Mouse (Mus musculus) limb, embryonic 13.5 days (tissue): ENCODE measurements at regions not wholly inside any gene's neighbourhood (a gene's known extent, or its start where the extent isn't known, plus 50 kb on each side); places are given as distances from the start of the nearest gene placed in this dataset.

Experiments used
- ATAC-seq: fragments of 200-750 bp; cut with Nextera tagmentation; 2 replicates; pipeline ENCODE4 v1.8.0; 2017; ENCODE audit warnings: low read depth, moderate number of reproducible peaks, moderate TSS enrichment; ENCODE audit not compliant: low FRiP score
- H3K27ac ChIP-seq: fragments of 300-500 bp; sonication (generic); 2 replicates; pipeline ENCODE4 v1.5.1; 2015; ENCODE audit warnings: inconsistent platforms, mild to moderate bottlenecking, moderate library complexity
- H3K27me3 ChIP-seq: fragments of 300-500 bp; sonication (generic); 2 replicates; pipeline ENCODE4 v1.6.1; 2015; ENCODE audit warnings: mild to moderate bottlenecking, inconsistent platforms
- H3K36me3 ChIP-seq: fragments of 300-500 bp; sonication (generic); 2 replicates; pipeline ENCODE4 v1.6.1; 2015; ENCODE audit warnings: inconsistent platforms, mild to moderate bottlenecking, moderate library complexity
- H3K4me1 ChIP-seq: fragments of 300-500 bp; sonication (generic); 2 replicates; pipeline ENCODE4 v1.6.1; 2015; ENCODE audit warnings: inconsistent platforms
- H3K4me2 ChIP-seq: fragments of 300-500 bp; sonication (generic); replicated peaks from 2 replicates; pipeline ENCODE4 v1.6.1; 2015; ENCODE audit warnings: inconsistent platforms, mild to moderate bottlenecking, moderate library complexity
- H3K4me3 ChIP-seq: fragments of 300-500 bp; sonication (generic); 2 replicates; pipeline ENCODE4 v1.5.1; 2015; ENCODE audit warnings: moderate library complexity, mild to moderate bottlenecking, inconsistent platforms
- H3K9ac ChIP-seq: fragments of 300-500 bp; sonication (generic); 2 replicates; pipeline ENCODE4 v1.6.1; 2015; ENCODE audit warnings: mild to moderate bottlenecking, inconsistent platforms
- H3K9me3 ChIP-seq: fragments of 300-500 bp; sonication (generic); 2 replicates; pipeline ENCODE4 v1.6.1; 2016; ENCODE audit warnings: inconsistent platforms
- WGBS: fragments of 180-500 bp; shearing (Covaris S2); methylation state at CpG from one replicate; pipeline ENCODE4 v1.1.7; 2015; 5-methylcytosine and 5-hydroxymethylcytosine counted together

DNA sequence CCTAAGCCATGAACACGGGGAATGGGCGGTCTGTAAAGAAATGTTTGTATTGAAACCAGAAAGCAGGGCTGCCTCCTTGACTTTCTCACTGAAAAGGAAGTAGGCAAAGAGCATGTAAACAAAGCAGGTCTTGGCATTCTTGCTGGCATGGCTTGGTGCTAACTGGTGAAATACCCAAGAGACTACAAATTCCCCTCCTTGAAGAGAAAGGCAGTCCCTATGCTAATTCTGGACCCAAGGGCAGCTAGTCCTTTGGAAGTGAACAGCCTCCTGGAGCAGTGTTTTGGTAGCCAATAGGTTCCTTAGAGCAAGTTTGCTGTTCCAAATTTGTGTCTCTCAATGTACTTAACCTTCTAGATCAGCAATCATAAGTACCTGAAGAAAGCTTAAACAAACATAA lies 456.0 kb upstream of the Mpdz start:
- no peak overlapping the region for H3K4me3 ChIP-seq
- no peaks in the 10 kb centered on the region for H3K27me3 ChIP-seq
- no peak for ATAC-seq
- H3K27ac ChIP-seq, result no peak overlapping the region
- 80% methylated on average over 2 of the region's 2 CpGs for WGBS
- no peak overlapping the region for H3K9ac ChIP-seq
- H3K4me1 ChIP-seq, result no peaks in the 10 kb centered on the region
- no peaks in the 10 kb centered on the region for H3K36me3 ChIP-seq
- no peak overlapping the region for H3K4me2 ChIP-seq
- no peaks in the 10 kb centered on the region for H3K9me3 ChIP-seq

DNA sequence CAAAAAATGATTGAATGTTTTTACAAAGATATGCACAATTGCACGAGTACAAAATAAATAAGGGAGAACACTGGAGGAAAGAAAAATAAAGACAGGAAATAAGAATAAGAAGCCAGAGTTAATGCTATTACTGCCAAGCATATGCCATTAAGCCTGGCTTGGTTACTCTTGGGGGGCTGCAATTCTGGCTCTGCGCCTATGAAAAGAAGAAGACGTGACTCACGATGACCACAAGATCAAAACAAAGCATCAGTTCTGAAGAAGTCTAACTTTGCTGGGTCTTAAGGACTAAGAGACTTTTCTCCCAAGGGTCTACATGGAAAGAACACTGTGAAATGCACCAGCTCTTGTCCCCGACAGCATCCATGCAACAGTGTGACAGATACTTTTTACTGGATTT lies 454.8 kb upstream of the Mpdz start:
- no peak for ATAC-seq
- 80% methylated on average over 5 of the region's 5 CpGs for WGBS
- Histone ChIP-seq H3K4me3 (no peak overlapping the region), H3K27ac (no peak overlapping the region), H3K9ac (no peak overlapping the region), H3K36me3 (no peaks in the 10 kb centered on the region), H3K27me3 (no peaks in the 10 kb centered on the region), H3K4me1 (no peaks in the 10 kb centered on the region), H3K9me3 (no peaks in the 10 kb centered on the region), H3K4me2 (no peak overlapping the region)

GRCm38 (mm10) chr4:81868941-81869340 lies 426.3 kb upstream of the Mpdz start:
- H3K27ac ChIP-seq, result no peak overlapping the region
- WGBS, result 91% methylated on average over 2 of the region's 2 CpGs
- ATAC-seq, result no peak
- H3K4me2 ChIP-seq, result no peak overlapping the region
- no peaks in the 10 kb centered on the region for H3K36me3 ChIP-seq
- no peaks in the 10 kb centered on the region for H3K9me3 ChIP-seq
- no peaks in the 10 kb centered on the region for H3K27me3 ChIP-seq
- no peaks in the 10 kb centered on the region for H3K4me1 ChIP-seq
- H3K4me3 ChIP-seq, result no peak overlapping the region
- H3K9ac ChIP-seq, result no peak overlapping the region

DNA sequence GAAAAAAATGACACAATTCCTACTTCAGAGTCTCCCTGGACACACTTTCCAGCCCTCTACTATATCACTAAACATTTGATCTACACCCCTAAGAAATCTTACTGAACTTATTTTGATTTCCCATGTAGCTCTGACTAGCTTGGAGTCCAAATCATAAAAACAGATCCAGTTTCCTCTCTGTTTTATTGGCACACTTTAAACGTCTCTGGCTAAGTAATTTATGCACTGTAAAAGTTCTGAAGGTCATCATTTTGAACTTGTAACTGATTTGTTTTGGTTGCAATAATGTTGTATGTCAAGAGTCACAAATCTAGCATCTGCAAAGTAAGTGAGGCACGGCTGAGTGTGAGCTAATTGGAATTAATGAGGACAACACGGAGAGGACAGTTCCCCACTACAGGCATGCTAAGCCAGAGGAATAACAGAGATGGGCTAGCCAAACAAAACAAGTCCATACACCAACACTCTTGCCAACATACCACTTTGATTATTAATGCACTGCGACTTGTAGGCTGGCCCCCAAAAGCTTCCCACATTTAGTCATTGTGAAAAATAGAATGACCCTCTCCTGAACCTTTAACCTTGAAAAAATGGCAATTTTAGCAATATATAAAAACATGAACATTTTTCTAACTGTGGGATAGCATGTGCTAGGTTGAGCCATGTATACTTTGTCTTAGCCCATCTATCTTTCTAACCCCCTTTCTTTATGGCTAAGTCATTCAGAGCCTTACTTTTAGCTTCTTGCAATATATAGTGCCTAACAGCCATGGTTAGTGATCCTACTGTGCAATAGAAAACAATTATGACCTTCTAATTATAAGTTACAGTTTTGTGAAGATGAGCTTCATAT lies 399.3 kb upstream of the Mpdz start:
- Histone ChIP-seq H3K27me3 (no peaks in the 10 kb centered on the region), H3K9me3 (no peaks in the 10 kb centered on the region), H3K27ac (no peak overlapping the region), H3K36me3 (no peaks in the 10 kb centered on the region), H3K4me1 (peaks cover 7% of the 10 kb centered on the region; the same call in 1 of the 2 replicates), H3K4me3 (no peak overlapping the region), H3K9ac (no peak overlapping the region), H3K4me2 (no peak overlapping the region)
- 33% methylated on average over 4 of the region's 4 CpGs for WGBS
- no peak for ATAC-seq

DNA sequence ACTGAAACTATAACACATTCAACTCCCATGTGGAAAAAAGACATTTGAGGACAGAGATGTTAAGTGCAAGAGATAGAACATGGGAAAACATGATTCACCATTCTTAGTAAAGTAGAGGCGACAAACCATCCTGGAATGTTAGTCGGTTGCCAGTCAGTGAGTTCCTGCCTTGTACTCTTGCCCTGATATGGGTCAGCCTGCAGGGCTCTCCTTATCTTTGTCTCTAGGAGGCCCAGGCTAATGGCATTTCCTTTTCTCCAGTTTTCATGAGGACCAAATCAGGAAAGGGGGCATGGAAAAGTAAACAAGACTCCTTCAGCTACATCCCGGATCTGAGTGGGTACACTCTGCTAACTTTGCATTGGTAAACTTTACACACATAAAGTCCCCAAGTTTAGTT lies 387.4 kb upstream of the Mpdz start:
- Histone ChIP-seq H3K4me3 (no peak overlapping the region), H3K9ac (no peak overlapping the region), H3K27me3 (no peaks in the 10 kb centered on the region), H3K27ac (no peak overlapping the region), H3K4me1 (no peaks in the 10 kb centered on the region), H3K9me3 (no peaks in the 10 kb centered on the region), H3K4me2 (no peak overlapping the region), H3K36me3 (no peaks in the 10 kb centered on the region)
- no peak for ATAC-seq
- 80% methylated on average over 3 of the region's 3 CpGs for WGBS

GRCm38 (mm10) chr4:81827453-81827852 lies 384.8 kb upstream of the Mpdz start:
- H3K27me3 ChIP-seq, result no peaks in the 10 kb centered on the region
- 89% methylated on average over 4 of the region's 4 CpGs for WGBS
- H3K9me3 ChIP-seq, result no peaks in the 10 kb centered on the region
- peaks cover 13% of the 10 kb centered on the region for H3K4me1 ChIP-seq
- H3K4me3 ChIP-seq, result no peak overlapping the region
- H3K4me2 ChIP-seq, result no peak overlapping the region
- no peak for ATAC-seq
- no peak overlapping the region for H3K27ac ChIP-seq
- no peaks in the 10 kb centered on the region for H3K36me3 ChIP-seq
- no peak overlapping the region for H3K9ac ChIP-seq

DNA sequence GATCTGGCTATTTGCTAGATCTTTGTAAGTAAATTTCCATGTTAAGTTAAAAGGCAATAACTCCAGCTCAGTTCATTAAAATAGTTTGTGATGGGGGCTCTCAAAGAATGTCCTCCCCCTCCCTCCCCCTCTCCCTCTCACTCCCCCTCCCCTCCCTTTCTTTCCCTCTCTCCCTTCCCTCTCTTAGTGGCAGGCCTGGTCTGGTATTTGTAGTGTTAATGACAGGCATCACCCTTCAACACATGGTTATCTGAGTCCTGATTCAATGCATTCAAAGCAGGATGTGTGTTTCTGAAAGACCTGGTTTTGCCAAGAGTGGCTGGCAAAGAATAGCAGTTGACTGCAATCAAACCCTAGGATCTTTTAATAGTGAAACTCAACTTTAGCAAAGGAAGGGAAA lies 383.4 kb upstream of the Mpdz start:
- Histone ChIP-seq H3K27me3 (no peaks in the 10 kb centered on the region), H3K4me3 (no peak overlapping the region), H3K36me3 (no peaks in the 10 kb centered on the region), H3K4me1 (peaks cover 14% of the 10 kb centered on the region), H3K27ac (no peak overlapping the region), H3K9me3 (no peaks in the 10 kb centered on the region), H3K4me2 (no peak overlapping the region), H3K9ac (no peak overlapping the region)
- ATAC-seq, result no peak

GRCm38 (mm10) chr4:81823566-81823965 lies 381.0 kb upstream of the Mpdz start:
- no peaks in the 10 kb centered on the region for H3K27me3 ChIP-seq
- no peak overlapping the region for H3K4me2 ChIP-seq
- no peak for ATAC-seq
- no peak overlapping the region for H3K9ac ChIP-seq
- no peaks in the 10 kb centered on the region for H3K36me3 ChIP-seq
- H3K27ac ChIP-seq, result peak overlapping the region; percentile 45; the same call in 1 of the 2 replicates
- H3K4me3 ChIP-seq, result no peak overlapping the region
- H3K4me1 ChIP-seq, result peaks cover 14% of the 10 kb centered on the region
- H3K9me3 ChIP-seq, result no peaks in the 10 kb centered on the region
- 28% methylated on average over 3 of the region's 3 CpGs for WGBS

GRCm38 (mm10) chr4:81789274-81789673 lies 346.7 kb upstream of the Mpdz start:
- Histone ChIP-seq H3K27me3 (no peaks in the 10 kb centered on the region), H3K4me1 (peaks cover 3% of the 10 kb centered on the region; the same call in 1 of the 2 replicates), H3K9ac (no peak overlapping the region), H3K4me2 (no peak overlapping the region), H3K27ac (no peak overlapping the region), H3K9me3 (no peaks in the 10 kb centered on the region), H3K4me3 (no peak overlapping the region), H3K36me3 (no peaks in the 10 kb centered on the region)
- no peak for ATAC-seq
- WGBS, result 79% methylated on average over 2 of the region's 2 CpGs

GRCm38 (mm10) chr4:81788636-81789035 lies 346.0 kb upstream of the Mpdz start:
- no peaks in the 10 kb centered on the region for H3K36me3 ChIP-seq
- ATAC-seq, result no peak
- WGBS, result 39% methylated on average over 8 of the region's 8 CpGs

GRCm38 (mm10) chr4:81781971-81782370 lies 339.4 kb upstream of the Mpdz start:
- Histone ChIP-seq H3K9ac (no peak overlapping the region), H3K4me1 (peaks cover 3% of the 10 kb centered on the region; the same call in 1 of the 2 replicates), H3K4me3 (no peak overlapping the region), H3K9me3 (no peaks in the 10 kb centered on the region), H3K36me3 (no peaks in the 10 kb centered on the region), H3K27ac (no peak overlapping the region), H3K4me2 (no peak overlapping the region), H3K27me3 (no peaks in the 10 kb centered on the region)
- no peak for ATAC-seq
- WGBS, result 78% methylated on average over 1 of the region's 1 CpGs

More at GRCm38 (mm10) chr4:81788636-81789035, 346.0 kb upstream of the Mpdz start:
- H3K4me3 ChIP-seq, result no peak overlapping the region
- H3K27ac ChIP-seq, result no peak overlapping the region
- H3K4me1 ChIP-seq, result peaks cover 3% of the 10 kb centered on the region; the same call in 1 of the 2 replicates
- no peaks in the 10 kb centered on the region for H3K27me3 ChIP-seq
- no peaks in the 10 kb centered on the region for H3K9me3 ChIP-seq
- H3K9ac ChIP-seq, result no peak overlapping the region
- H3K4me2 ChIP-seq, result no peak overlapping the region

GRCm38 (mm10) chr4:81766705-81767104 lies 324.1 kb upstream of the Mpdz start:
- Histone ChIP-seq H3K4me3 (no peak overlapping the region), H3K4me2 (no peak overlapping the region), H3K4me1 (peaks cover 26% of the 10 kb centered on the region), H3K9ac (no peak overlapping the region), H3K27ac (no peak overlapping the region), H3K9me3 (no peaks in the 10 kb centered on the region), H3K27me3 (no peaks in the 10 kb centered on the region), H3K36me3 (no peaks in the 10 kb centered on the region)
- 89% methylated on average over 5 of the region's 5 CpGs for WGBS
- ATAC-seq, result no peak
